Mouse (Mus musculus) lung, embryonic 15.5 days (tissue): ENCODE data around the gene Kalrn. TPM values are rescaled to one million over a fixed set of nuclear protein-coding genes. Genes with fewer than 3 reads are reported as not detected.
A peak's percentile ranks its signal among the peaks of the same experiment; 100 is the strongest.

Source experiments
- ATAC-seq: fragments of 200-750 bp; cut with Nextera tagmentation; 2 replicates; pipeline ENCODE4 v1.8.0; 2017; ENCODE audit warnings: moderate number of reproducible peaks, borderline replicate concordance; ENCODE audit not compliant: low FRiP score, low TSS enrichment; ENCODE audit errors: extremely low read depth
- H3K27ac ChIP-seq: fragments of 300-500 bp; sonication (generic); 2 replicates; pipeline ENCODE4 v1.5.1; 2015; ENCODE audit warnings: moderate library complexity, mild to moderate bottlenecking, inconsistent platforms
- H3K27me3 ChIP-seq: fragments of 300-500 bp; sonication (generic); 2 replicates; pipeline ENCODE4 v1.6.1; 2015; ENCODE audit warnings: inconsistent platforms
- H3K36me3 ChIP-seq: fragments of 300-500 bp; sonication (generic); 2 replicates; pipeline ENCODE4 v1.6.1; 2015; ENCODE audit warnings: inconsistent platforms
- H3K4me1 ChIP-seq: fragments of 300-500 bp; sonication (generic); 2 replicates; pipeline ENCODE4 v1.6.1; 2015; ENCODE audit warnings: inconsistent platforms
- H3K4me2 ChIP-seq: fragments of 300-500 bp; sonication (generic); 2 replicates; pipeline ENCODE4 v1.6.1; 2015; ENCODE audit warnings: inconsistent platforms, mild to moderate bottlenecking, moderate library complexity
- H3K4me3 ChIP-seq: fragments of 300-500 bp; sonication (generic); 2 replicates; pipeline ENCODE4 v1.5.1; 2015; ENCODE audit warnings: mild to moderate bottlenecking, inconsistent platforms
- H3K9ac ChIP-seq: fragments of 300-500 bp; sonication (generic); 2 replicates; pipeline ENCODE4 v1.6.1; 2015; ENCODE audit warnings: inconsistent platforms
- H3K9me3 ChIP-seq: fragments of 300-500 bp; sonication (generic); 2 replicates; pipeline ENCODE4 v1.6.1; 2016; ENCODE audit warnings: inconsistent platforms
- WGBS: fragments of 180-500 bp; shearing (Covaris S2); methylation state at CpG from one replicate; pipeline ENCODE4 v1.1.7; 2015; 5-methylcytosine and 5-hydroxymethylcytosine counted together
- polyA plus RNA-seq: library from polyadenylated mRNA; unstranded; fragments of >200 nt; fragmentation: Nextera tagmentation; extraction: Ambion mirVana; gene quantifications from 2 replicates; pipeline ENCODE4 v1.2.1, GENCODE M21; 2015

The Kalrn gene
- polyA plus RNA-seq, 1 experiment from 2014 or later, result 14.4 TPM

- Histone ChIP-seq H3K27me3 (no peaks in the 10 kb centered on the region), H3K9me3 (no peaks in the 10 kb centered on the region), H3K4me1 (no peaks in the 10 kb centered on the region), H3K27ac (no peak overlapping the region), H3K4me2 (no peak overlapping the region), H3K4me3 (no peak overlapping the region), H3K36me3 (no peaks in the 10 kb centered on the region), H3K9ac (no peak overlapping the region)
- WGBS, result 62% methylated on average over 3 of the region's 3 CpGs
- no peak for ATAC-seq
Measured at GRCm38 (mm10) chr16:34134628-34135027, 438.7 kb downstream of the Kalrn start.

- ATAC-seq, result 0 out of 2 replicates have a peak, but pooled peaks have one; percentile 35
- no peaks in the 10 kb centered on the region for H3K9me3 ChIP-seq
- H3K27me3 ChIP-seq, result no peaks in the 10 kb centered on the region
- WGBS, result 3% methylated on average over 2 of the region's 2 CpGs
- H3K36me3 ChIP-seq, result no peaks in the 10 kb centered on the region
- no peak overlapping the region for H3K4me2 ChIP-seq
- 0 out of 2 replicates have a peak, but pooled peaks cover 7% of the 10 kb centered on the region for H3K4me1 ChIP-seq
- H3K4me3 ChIP-seq, result no peak overlapping the region
- no peak overlapping the region for H3K9ac ChIP-seq
- H3K27ac ChIP-seq, result no peak overlapping the region
Measured at GRCm38 (mm10) chr16:34125595-34125994, 447.7 kb downstream of the Kalrn start.

GRCm38 (mm10) chr16:34122486-34122885 lies 450.8 kb downstream of the Kalrn start:
- no peaks in the 10 kb centered on the region for H3K36me3 ChIP-seq
- H3K9ac ChIP-seq, result no peak overlapping the region
- H3K27me3 ChIP-seq, result no peaks in the 10 kb centered on the region
- no peak for ATAC-seq
- 0 out of 2 replicates have a peak, but pooled peaks cover 7% of the 10 kb centered on the region for H3K4me1 ChIP-seq
- 87% methylated on average over 9 of the region's 9 CpGs for WGBS
- no peaks in the 10 kb centered on the region for H3K9me3 ChIP-seq
- H3K4me3 ChIP-seq, result no peak overlapping the region
- no peak overlapping the region for H3K27ac ChIP-seq
- no peak overlapping the region for H3K4me2 ChIP-seq

GRCm38 (mm10) chr16:34121288-34121687 lies 452.0 kb downstream of the Kalrn start:
- Histone ChIP-seq H3K4me2 (no peak overlapping the region), H3K36me3 (no peaks in the 10 kb centered on the region), H3K9me3 (no peaks in the 10 kb centered on the region), H3K27ac (no peak overlapping the region), H3K9ac (no peak overlapping the region), H3K4me1 (0 out of 2 replicates have a peak, but pooled peaks cover 7% of the 10 kb centered on the region), H3K4me3 (no peak overlapping the region), H3K27me3 (no peaks in the 10 kb centered on the region)
- no peak for ATAC-seq
- WGBS, result 75% methylated on average over 7 of the region's 7 CpGs

GRCm38 (mm10) chr16:34120801-34121201 lies 452.5 kb downstream of the Kalrn start:
- Histone ChIP-seq H3K4me2 (no peak overlapping the region), H3K4me3 (no peak overlapping the region), H3K27ac (no peak overlapping the region), H3K9ac (no peak overlapping the region), H3K27me3 (no peaks in the 10 kb centered on the region), H3K36me3 (no peaks in the 10 kb centered on the region), H3K4me1 (0 out of 2 replicates have a peak, but pooled peaks cover 6% of the 10 kb centered on the region), H3K9me3 (no peaks in the 10 kb centered on the region)
- ATAC-seq, result no peak
- WGBS, result 77% methylated on average over 9 of the region's 9 CpGs

GRCm38 (mm10) chr16:34119844-34120243 lies 453.5 kb downstream of the Kalrn start:
- H3K4me3 ChIP-seq, result no peak overlapping the region
- WGBS, result 80% methylated on average over 7 of the region's 7 CpGs
- no peaks in the 10 kb centered on the region for H3K9me3 ChIP-seq
- H3K36me3 ChIP-seq, result no peaks in the 10 kb centered on the region
- H3K4me1 ChIP-seq, result no peaks in the 10 kb centered on the region
- no peak overlapping the region for H3K9ac ChIP-seq
- no peak overlapping the region for H3K27ac ChIP-seq
- no peaks in the 10 kb centered on the region for H3K27me3 ChIP-seq
- no peak overlapping the region for H3K4me2 ChIP-seq
- no peak for ATAC-seq

- Histone ChIP-seq H3K9ac (no peak overlapping the region), H3K27me3 (no peaks in the 10 kb centered on the region), H3K4me3 (no peak overlapping the region), H3K36me3 (no peaks in the 10 kb centered on the region), H3K9me3 (no peaks in the 10 kb centered on the region), H3K4me2 (no peak overlapping the region), H3K4me1 (no peaks in the 10 kb centered on the region), H3K27ac (no peak overlapping the region)
- 14% methylated on average over 2 of the region's 2 CpGs for WGBS
- no peak for ATAC-seq
Measured at GRCm38 (mm10) chr16:34119370-34119769, 454.0 kb downstream of the Kalrn start.

GRCm38 (mm10) chr16:34114665-34115064 lies 458.7 kb downstream of the Kalrn start:
- H3K27ac ChIP-seq, result no peak overlapping the region
- H3K36me3 ChIP-seq, result no peaks in the 10 kb centered on the region
- H3K9ac ChIP-seq, result no peak overlapping the region
- no peaks in the 10 kb centered on the region for H3K4me1 ChIP-seq
- H3K4me2 ChIP-seq, result no peak overlapping the region
- H3K27me3 ChIP-seq, result no peaks in the 10 kb centered on the region
- no peaks in the 10 kb centered on the region for H3K9me3 ChIP-seq
- 10% methylated on average over 3 of the region's 3 CpGs for WGBS
- ATAC-seq, result peak; percentile 46; the same call in 1 of the 2 replicates
- H3K4me3 ChIP-seq, result no peak overlapping the region

GRCm38 (mm10) chr16:34113150-34113549 lies 460.2 kb downstream of the Kalrn start:
- Histone ChIP-seq H3K27ac (no peak overlapping the region), H3K4me2 (no peak overlapping the region), H3K4me1 (peaks cover 1% of the 10 kb centered on the region; the same call in 1 of the 2 replicates), H3K4me3 (no peak overlapping the region), H3K36me3 (no peaks in the 10 kb centered on the region), H3K27me3 (no peaks in the 10 kb centered on the region), H3K9ac (no peak overlapping the region), H3K9me3 (no peaks in the 10 kb centered on the region)
- WGBS, result 86% methylated on average over 9 of the region's 9 CpGs
- ATAC-seq, result no peak

GRCm38 (mm10) chr16:34112490-34112889 lies 460.8 kb downstream of the Kalrn start:
- H3K4me1 ChIP-seq, result peaks cover 3% of the 10 kb centered on the region; the same call in 1 of the 2 replicates
- no peak for ATAC-seq
- H3K4me3 ChIP-seq, result no peak overlapping the region
- H3K9me3 ChIP-seq, result no peaks in the 10 kb centered on the region
- no peak overlapping the region for H3K27ac ChIP-seq
- no peaks in the 10 kb centered on the region for H3K36me3 ChIP-seq
- WGBS, result 22% methylated on average over 5 of the region's 5 CpGs
- no peak overlapping the region for H3K4me2 ChIP-seq
- H3K27me3 ChIP-seq, result no peaks in the 10 kb centered on the region
- H3K9ac ChIP-seq, result no peak overlapping the region

- no peak overlapping the region for H3K4me3 ChIP-seq
- no peak for ATAC-seq
- WGBS, result 87% methylated on average over 7 of the region's 7 CpGs
Measured at GRCm38 (mm10) chr16:34110840-34111625, 462.3 kb downstream of the Kalrn start.

GRCm38 (mm10) chr16:34104427-34104826 lies 468.9 kb downstream of the Kalrn start:
- no peak overlapping the region for H3K4me2 ChIP-seq
- H3K9me3 ChIP-seq, result no peaks in the 10 kb centered on the region
- no peak overlapping the region for H3K9ac ChIP-seq
- no peak overlapping the region for H3K27ac ChIP-seq
- H3K36me3 ChIP-seq, result no peaks in the 10 kb centered on the region
- no peak overlapping the region for H3K4me3 ChIP-seq
- 85% methylated on average over 6 of the region's 6 CpGs for WGBS
- peaks cover 3% of the 10 kb centered on the region; the same call in 1 of the 2 replicates for H3K4me1 ChIP-seq
- no peaks in the 10 kb centered on the region for H3K27me3 ChIP-seq
- ATAC-seq, result no peak

More at GRCm38 (mm10) chr16:34110840-34111625, 462.3 kb downstream of the Kalrn start:
- H3K27me3 ChIP-seq, result no peaks in the 10 kb centered on the region
- no peak overlapping the region for H3K9ac ChIP-seq
- H3K9me3 ChIP-seq, result no peaks in the 10 kb centered on the region
- no peak overlapping the region for H3K4me2 ChIP-seq
- no peak overlapping the region for H3K27ac ChIP-seq
- no peaks in the 10 kb centered on the region for H3K36me3 ChIP-seq
- peaks cover 3% of the 10 kb centered on the region; the same call in 1 of the 2 replicates for H3K4me1 ChIP-seq
